Mouse (Mus musculus) macrophage (primary cell): ENCODE data around the gene Gm42791. TPM values are rescaled to one million over a fixed set of nuclear protein-coding genes. Genes with fewer than 3 reads are reported as not detected.

Experiments used
- H3K27ac ChIP-seq: fragments of 350-480 bp; formaldehyde crosslinking; 2 replicates; pipeline ENCODE4 v1.9.0; 2021
- H3K36me3 ChIP-seq: fragments of 350-480 bp; formaldehyde crosslinking; 2 replicates; pipeline ENCODE4 v1.9.0; 2021; ENCODE audit errors: inconsistent target
- H3K4me3 ChIP-seq: fragments of 350-480 bp; formaldehyde crosslinking; 2 replicates; pipeline ENCODE4 v1.9.0; 2021; ENCODE audit errors: inconsistent target
- H3K79me2 ChIP-seq: fragments of 350-480 bp; formaldehyde crosslinking; 2 replicates; pipeline ENCODE4 v1.9.0; 2021; ENCODE audit errors: inconsistent target
- WGBS: methylation state at CpG from one replicate; pipeline ENCODE4 v1.1.7; 2026; ENCODE audit warnings: inconsistent platforms; ENCODE audit not compliant: missing documents; 5-methylcytosine and 5-hydroxymethylcytosine counted together
- polyA plus RNA-seq: library from polyadenylated mRNA; stranded (reverse); fragments of 250-400 nt; gene quantifications from 3 replicates; pipeline ENCODE4 v1.2.4, GENCODE M21; 2018; ENCODE audit warnings: inconsistent platforms

Gm42791 gene
- polyA plus RNA-seq, 1 experiment from 2014 or later, result 1.1 TPM

DNA sequence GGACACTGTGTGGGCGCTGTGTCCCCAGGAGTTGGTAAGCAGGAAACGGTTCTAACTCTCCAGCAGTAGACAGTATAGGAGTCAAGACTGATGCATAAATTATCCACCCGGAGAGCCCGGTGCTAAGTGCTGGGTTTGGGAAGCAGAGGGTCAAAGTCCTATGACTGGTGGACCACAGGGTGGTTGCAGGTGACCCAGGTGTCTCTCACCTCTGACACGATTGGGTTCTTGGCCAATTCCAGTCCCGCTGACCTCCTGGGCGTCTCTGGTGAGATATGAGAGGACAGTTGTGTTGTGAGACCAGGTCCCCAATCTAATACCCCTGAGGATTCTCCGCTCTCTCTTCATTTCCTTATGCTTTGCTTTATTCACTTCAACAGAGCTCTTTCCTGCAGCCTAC lies 139.9 kb downstream of the Gm42791 start:
- H3K79me2 ChIP-seq, result no peaks in the 10 kb centered on the region
- H3K4me3 ChIP-seq, result no peak overlapping the region
- 92% methylated on average over 8 of the region's 8 CpGs for WGBS
- no peaks in the 10 kb centered on the region for H3K36me3 ChIP-seq
- no peak overlapping the region for H3K27ac ChIP-seq

DNA sequence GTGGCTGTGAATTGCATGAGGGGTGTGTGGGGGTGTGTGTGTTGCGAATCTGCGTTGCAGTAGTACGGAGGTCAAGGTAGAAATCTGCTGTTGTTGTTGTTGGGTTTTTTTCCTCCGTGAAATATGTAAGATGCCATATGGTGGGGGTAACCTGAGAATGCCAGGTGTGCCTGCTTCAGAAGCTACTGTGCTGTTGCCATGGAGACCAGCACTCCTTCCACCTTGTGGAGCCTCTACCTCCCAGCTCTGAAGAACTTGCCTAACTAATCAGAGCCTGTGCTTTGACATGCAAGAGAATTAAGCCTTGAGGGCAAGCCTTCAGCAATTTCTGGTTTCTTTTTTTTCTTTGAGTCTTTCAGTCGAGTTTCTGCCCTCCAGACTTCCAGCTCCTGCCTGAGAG lies 140.8 kb downstream of the Gm42791 start:
- no peak overlapping the region for H3K4me3 ChIP-seq
- WGBS, result 85% methylated on average over 4 of the region's 5 CpGs
- no peak overlapping the region for H3K27ac ChIP-seq
- no peaks in the 10 kb centered on the region for H3K36me3 ChIP-seq
- H3K79me2 ChIP-seq, result no peaks in the 10 kb centered on the region

DNA sequence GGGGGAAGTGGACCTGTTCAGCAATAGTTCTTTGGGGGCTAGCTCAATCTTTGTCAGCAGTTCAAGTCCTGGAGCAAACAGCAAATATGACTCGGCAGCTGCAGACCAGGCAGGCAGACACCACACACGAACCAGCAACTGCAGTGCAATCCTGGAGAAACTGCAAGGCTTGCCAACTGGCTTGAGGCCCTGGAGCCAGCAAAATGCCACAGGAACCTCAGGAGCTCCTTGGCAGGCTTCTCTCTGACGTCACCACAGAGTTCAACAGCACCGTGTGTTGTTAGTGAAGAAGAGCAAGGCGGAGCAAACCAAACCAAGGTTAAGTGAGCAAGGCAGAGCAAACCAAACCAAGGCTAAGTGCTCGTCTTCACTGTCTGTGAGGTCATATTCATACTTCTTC lies 145.4 kb downstream of the Gm42791 start:
- no peak overlapping the region for H3K27ac ChIP-seq
- WGBS, result 93% methylated on average over 6 of the region's 6 CpGs
- no peaks in the 10 kb centered on the region for H3K36me3 ChIP-seq
- H3K79me2 ChIP-seq, result no peaks in the 10 kb centered on the region
- H3K4me3 ChIP-seq, result no peak overlapping the region

DNA sequence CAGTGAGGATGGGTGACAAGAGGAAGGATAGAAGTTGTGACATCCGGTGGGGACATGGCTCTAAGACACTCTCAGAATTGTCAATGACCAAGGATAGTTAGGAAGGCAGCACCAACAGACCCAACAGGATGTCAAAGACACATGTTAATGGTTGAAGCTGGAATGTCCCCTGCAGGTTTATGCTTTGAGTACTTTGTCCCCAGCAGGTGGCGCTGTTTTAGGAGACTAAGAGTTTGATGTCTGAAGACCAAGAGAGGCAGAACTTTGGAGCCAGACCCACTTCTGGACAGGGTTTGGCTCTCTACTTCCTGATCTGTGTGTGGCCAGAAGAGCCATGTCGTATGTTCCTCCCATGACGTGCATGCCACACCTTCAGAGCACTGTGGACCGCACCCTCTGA lies 147.9 kb downstream of the Gm42791 start:
- Histone ChIP-seq H3K79me2 (no peaks in the 10 kb centered on the region), H3K36me3 (no peaks in the 10 kb centered on the region), H3K4me3 (no peak overlapping the region), H3K27ac (no peak overlapping the region)
- 92% methylated on average over 5 of the region's 5 CpGs for WGBS

Other genes with a start within 250 kb of the Gm42791 start
- 4.9 to 7.0 TPM (median 6.9 TPM) in 3 replicates for gene Katnal1, start 65.8 kb downstream of the Gm42791 start, polyA plus RNA-seq
- gene Uspl1, start 189.2 kb upstream of the Gm42791 start, polyA plus RNA-seq, result 9.2 to 15.6 TPM (median 10.6 TPM) in 3 replicates
- 165 to 414 TPM (median 209 TPM) in 3 replicates for gene Hmgb1, start 189.3 kb upstream of the Gm42791 start, polyA plus RNA-seq